Mouse (Mus musculus): ENCODE measurements around the gene Galnt6.

The Galnt6 gene

DNA sequence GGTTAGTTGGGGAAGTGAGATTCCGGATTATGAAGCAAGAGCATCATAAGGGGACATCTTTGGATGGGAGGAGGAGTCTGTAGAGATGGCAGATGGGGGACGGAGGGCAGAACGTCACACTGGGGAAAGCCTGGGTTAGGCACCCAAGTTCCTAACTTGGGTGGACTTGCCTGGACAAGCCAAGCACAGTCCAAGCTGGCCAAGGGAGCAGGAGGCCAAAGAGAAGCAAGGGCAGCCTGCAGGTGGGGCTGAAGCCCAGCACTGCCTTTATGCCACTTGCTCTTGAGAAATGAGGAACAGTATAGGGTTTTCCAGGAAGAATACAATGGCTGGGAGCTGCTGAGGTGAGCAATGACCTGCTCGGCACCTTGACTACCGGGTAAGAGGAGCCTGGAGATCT, 10.0 kb downstream of the Galnt6 start:
- no peak for DNase-seq

DNA sequence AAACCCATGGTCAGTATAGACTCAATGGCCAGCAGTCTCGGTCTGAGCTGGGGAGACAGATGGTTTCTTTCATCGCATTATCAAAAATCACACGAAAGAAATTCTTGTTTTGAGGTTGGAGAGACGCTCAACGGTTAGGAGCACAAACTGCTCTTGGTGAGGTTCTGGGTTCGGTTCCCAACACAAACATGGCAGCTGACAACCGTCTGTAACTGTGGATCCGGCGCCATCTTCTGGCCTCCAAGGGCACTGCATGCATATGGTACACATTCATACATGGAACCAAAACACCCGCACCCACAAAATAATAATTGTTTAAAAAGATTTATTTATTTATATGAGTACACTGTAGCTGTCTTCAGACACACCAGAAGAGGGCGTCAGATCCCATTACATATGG, 10.6 kb downstream of the Galnt6 start:
- no peak for DNase-seq

DNA sequence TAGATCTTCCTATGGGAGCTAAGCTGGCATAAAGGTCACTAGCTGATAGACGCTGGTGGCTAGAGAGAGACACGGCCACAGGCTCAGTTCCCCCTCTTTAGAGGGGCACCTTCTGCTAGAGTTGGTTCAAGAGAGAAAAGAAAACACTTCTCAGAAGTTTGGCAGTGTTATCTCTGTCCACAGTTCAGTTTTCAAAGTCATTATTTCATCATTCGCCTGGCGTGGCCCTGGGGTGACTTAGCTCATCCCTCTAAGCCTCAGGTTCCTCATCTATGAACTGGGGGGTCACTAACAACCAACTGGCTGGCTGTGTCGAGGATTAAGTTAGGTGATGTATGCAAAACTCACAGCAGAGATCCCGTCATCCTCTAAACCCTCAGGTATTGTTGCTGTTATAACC, 11.2 kb downstream of the Galnt6 start:
- no peak for DNase-seq

DNA sequence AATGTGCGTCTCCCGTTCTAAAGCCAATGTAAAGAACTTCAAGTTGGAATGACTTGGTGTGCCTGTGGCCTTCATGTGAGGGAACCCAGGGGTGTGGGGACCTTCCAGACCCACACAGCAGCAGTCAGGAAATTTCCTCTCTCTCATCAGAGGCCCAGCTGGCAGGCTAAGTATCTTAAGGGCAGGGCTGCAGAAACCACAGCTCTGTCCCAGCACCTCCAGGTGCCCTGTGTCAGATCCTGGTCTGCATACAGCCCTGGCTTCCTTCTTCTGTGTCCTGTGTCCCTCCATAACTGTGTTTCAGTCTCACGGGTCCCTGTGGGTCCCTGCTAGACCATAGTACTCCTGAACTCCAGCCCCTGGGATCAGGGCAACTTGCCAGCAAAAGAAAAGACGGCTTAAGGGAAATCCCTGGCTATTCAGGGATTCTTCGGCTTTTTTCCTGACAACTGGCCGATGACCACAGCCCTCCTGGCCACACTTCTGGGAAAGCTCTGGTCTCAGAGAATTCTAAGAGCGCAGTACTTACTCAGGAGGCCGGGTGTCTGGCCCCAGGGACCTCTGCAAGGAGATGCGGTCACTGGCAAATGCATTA, 13.7 kb downstream of the Galnt6 start:
- no peak for DNase-seq

DNA sequence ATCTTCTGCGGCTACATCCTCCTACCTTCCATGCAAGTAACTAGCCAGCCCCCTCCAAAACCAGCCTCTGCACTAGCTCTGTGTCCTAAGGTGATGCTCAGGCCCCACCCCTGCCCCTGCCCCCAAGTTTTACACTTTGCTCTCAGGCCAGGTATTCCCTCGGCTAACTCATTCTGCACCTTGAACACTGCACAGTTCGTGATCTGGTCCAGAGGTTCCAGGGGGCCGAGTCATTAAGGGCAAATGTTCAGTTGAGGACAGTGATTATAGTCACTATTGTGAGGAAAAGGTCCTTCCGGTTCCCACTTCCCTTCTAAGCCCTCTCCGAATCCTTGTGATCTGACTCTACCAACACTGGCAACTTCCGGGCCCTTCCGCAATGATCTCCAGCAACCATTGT, 14.7 kb downstream of the Galnt6 start:
- no peak for DNase-seq

DNA sequence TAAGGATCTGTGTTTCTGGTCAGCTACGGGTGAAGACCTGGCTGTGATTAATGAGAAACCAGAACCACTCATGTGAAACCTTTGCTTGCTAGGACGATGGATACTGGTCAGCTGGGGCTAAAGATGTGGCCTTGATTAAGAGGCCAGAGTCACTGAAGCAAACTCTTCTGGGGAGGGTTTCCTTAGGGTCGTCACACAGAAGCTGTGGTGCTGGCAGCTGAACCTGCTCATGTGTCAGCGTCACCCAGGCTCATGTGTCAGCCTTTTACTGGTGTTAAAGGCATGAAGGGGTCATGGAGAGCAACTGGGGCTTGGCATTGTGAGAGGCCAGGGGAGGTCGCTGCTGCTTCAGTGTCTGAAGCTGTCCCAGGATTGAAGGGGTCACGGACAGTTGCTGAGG, 18.3 kb downstream of the Galnt6 start:
- DNase-seq, result no peak

DNA sequence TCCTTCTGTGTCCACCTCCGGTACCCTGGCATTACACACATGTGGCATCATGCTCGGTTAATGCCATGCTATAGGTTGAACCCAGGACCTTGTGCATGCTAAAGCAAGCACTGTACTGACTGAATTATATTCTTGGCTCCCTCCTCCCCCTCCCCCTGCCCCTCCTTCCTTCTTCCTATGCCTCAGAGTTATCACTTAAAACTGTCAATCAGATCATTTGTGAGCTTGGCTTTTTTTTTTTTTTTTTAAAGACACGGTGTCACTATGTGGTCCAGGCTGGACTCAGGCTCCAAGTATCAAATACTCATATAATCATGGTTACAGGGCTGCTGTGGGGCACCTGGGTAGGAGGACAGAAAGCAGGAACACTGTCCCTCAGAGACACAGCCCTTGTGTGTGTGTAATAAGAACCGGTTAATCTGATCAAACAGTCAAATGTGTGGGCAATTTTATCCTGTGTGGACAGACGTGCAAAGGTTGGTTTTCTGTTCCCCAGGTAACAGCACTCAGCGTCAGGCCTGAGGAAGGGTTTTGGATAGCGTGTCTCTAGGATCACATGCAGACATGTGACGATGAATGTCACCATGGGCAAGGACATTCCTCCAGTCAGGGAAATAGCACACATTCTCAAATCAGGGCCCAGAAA, 20.6 kb downstream of the Galnt6 start:
- no peak for DNase-seq

DNA sequence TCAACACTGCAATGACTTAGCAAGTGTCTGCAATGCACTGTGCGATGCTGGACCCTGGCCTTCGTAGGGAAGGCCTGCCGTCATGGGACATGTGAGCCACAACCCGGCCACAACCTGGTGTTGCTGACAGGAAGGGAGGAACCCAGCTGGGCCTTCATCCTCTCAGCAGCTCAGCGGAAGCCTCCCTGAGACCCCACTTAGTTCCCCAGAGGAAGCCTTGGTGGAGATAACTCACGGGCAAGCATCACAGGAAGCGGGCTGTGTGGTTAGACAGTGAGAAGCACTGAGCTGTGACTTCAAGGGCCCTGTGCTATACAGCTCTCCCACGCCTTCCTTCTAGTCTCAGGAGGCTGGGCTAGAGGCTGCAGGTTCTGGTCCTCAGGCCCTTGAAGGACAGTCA, 22.9 kb downstream of the Galnt6 start:
- DNase-seq, result no peak

DNA sequence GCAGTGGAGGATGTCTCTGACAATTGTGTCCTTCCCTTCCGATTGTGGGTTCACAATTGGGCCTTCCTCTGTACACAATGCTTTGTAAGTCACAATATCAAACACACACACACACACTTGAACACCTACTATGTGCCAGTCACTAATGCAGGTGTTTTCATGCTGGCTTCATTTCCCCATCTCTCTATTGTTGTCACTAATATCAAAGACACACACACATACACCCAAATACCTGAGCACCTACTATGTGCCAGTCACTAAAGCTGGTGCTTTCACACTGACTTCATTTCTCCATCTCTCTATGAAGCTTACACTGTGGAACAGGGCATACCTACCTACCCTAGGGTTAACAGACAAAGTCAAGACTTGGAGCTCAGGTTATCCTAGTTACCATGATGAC, 23.8 kb downstream of the Galnt6 start:
- no peak for DNase-seq

DNA sequence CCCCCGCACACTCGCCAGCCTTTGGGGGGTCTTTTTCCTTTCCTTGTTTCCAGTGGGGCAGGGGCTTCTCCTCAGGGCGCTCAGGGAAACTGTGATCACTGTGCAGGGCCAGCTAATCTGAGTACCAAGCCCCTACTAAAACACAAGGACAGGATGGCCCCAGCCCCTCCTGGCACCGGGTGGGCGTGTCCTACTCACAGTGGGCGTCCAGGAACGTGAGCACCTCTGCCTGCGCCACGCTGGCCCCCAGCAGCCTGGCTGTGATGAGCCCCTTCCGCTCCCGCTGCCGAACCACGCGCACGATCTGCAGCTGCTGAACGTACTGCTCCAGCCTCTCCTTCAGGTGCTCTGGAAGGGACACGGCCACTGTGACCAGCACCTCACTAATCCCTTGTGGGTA, 25.3 kb downstream of the Galnt6 start:
- no peak for DNase-seq

DNA sequence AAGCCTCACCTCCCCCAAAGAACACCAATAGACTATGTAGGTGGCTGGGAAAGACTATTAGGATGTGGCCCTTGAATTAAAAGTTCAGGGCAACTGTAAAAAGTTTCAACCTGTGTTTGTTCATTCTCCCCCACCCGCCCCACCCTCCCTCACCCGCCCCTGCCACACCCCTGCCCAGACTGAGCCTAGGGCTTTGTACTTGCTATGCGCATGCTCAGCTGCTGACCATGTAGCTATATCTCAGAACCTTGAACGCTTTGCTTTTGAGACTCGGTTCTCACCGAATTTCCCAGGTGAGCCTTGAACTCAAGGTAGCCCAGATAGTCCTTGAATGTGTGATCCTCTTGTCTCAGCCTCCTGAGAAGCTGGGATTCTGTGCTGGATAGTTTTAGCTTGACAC, 27.3 kb downstream of the Galnt6 start:
- no peak for DNase-seq

DNA sequence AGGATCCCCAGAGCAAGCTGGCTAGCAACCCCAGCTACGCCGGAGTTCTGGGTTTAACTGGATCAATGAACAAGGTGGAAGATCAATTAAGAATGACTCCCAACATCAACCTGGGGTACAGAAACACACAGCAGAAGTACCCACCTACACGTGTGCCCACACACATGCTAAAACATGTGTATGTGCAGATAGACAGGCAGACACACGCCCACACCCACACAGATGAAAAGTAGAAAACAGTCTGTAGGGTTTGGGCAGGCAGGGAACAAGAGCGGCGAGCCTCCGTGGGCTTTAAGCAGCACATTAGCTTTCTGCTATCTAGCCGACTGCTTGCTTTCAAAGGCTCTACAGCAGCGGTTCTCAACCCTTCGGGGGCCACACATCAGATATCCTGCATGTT, 28.1 kb downstream of the Galnt6 start:
- DNase-seq, result no peak

DNA sequence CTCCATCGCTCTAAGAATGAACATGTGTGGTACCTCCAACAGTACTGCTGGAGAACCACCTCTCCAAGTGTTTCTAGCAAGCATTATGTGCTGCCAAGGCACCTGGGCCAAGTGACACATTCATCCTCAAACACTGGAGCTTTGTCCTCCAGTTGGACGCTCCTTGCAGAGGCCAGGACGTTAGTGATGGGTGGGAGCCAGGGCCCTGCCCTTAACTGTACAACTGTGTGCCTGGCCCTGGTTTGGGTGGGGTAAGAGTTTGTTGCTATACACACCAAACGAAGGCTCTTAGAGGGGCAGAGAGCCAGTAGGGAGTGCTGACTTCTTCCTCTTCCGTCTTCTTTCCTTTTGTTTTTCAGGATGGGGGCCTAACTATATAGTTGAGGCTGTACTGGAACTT, 28.8 kb downstream of the Galnt6 start:
- no peak for DNase-seq

DNA sequence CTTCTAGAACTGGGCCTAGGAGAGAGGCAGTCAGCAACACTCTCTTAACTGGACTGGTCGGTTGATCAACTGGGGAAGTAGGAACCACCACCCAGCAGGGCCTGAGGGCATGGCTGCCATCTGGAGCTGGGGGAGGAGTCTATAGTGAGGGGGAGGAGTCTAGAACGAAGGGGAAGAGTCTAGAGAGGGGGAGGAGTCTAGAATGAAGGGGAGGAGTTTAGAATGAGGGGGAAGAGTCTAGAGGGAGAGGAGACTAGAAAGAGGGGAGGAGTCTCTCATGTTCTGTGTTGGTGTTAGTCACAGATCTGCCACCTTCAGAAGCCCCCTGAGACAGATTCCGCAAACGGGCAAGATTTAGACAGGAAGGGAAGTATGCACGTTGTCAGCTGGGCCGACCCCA, 29.8 kb downstream of the Galnt6 start:
- DNase-seq, result no peak

DNA sequence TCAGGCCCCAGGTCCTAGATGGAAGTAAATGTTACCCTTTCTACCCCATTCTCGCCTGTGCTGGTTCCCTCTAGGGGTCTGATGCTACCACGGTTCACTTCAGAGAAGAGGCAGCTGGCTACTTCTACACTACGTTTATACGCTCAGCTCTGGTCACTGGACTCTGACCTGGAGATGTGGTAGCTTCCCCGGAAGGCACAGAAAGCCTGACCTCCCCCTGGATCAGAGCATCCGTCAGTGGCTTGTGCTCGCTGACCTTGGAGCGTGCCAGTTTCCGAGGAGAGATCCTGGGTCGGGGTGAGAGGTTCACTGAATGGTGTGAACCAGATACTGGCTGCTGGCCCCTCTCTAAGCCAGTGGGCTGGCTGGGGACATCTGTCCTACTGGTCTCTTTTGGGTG, 31.1 kb downstream of the Galnt6 start:
- DNase-seq, result no peak

DNA sequence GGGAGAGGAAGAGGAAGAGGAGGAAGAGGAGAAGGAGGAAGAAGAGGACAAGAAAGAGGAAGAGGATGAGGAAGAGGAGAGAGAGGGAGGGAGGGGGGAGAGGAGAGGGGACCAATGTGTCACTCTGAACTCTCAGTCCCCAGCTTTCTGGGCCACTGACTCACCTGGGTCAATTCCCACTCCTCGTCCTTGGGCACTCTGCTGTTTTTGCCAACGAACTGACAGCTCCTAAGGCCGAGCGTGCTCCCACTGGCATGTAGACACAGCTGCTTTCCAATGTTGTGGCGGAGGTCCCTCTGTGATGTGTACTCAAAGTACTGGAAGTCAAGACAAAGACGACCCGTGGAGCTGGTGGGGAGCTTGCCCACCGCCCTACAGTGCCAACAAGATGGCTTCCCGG, 34.8 kb downstream of the Galnt6 start:
- DNase-seq, result no peak

DNA sequence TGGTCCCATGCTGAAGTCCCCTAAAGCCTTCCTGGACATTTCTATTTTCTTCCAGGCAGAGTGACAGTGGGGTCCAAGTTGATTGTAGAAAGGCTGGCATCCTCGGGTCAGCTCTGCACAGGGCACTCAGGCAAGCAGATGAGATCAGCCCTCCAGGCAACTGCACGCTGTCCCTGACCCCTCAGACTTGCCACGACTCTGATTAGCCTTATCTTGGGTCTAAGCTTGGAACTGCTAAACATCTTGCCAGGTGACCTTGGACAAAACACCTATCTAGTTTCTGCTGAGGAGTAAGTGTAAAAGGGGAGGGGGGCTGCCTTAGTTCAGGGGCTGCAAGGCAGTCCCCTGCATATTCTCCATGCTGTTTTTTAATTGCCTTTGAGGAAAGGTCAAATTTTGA, 37.2 kb downstream of the Galnt6 start:
- no peak for DNase-seq

DNA sequence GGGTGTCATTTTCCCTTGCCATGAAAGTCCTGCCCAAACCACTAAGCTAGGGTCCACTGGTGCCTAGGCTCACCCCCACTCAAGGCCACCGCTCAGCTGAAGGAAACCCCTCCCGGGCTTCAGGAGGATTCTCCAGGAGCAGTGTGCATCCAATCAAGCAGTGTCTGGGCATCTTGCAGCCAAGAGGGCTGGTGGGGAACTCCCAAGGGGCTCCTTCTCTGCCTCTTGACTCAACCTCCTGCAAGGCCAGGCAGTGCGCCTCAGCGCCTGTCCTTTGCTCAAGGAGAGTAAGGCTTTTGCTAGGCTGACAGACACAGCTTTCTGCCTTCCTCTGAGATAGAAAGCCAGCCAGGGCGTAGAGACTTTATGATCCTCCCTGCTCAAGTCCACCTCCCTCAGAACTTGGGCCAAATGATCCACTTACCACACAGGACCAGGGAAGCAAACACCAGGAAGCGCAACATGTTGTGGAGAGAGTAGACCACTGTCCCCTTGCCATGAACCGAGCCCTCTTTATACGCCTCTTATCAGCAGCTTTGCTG, 41.7 kb downstream of the Galnt6 start, which contains the start of gene Cela1:
TSS of gene Cela1 (minus strand) at position 492 of the 542 bp plus-strand sequence.
- DNase-seq, result no peak

DNA sequence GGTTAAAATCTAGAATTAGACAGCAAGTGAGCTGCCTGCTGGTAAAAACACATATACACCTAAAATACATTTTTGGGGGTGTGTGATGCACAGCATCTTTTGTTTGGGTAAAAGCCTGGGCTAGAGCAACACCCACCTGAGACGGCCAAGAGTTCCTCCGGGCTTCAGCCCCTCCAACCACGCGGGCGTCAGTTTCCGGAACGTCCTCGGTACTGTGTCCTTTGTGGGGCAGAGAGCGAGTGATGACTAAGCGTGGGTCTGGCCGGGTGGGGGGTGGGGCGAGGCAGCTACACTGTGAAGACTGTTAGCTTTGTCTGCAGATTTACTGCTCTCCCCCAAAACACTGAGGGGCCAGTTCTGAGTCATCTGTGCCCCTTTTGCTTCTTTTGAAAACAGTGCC, 42.2 kb downstream of the Galnt6 start:
- no peak for DNase-seq

DNA sequence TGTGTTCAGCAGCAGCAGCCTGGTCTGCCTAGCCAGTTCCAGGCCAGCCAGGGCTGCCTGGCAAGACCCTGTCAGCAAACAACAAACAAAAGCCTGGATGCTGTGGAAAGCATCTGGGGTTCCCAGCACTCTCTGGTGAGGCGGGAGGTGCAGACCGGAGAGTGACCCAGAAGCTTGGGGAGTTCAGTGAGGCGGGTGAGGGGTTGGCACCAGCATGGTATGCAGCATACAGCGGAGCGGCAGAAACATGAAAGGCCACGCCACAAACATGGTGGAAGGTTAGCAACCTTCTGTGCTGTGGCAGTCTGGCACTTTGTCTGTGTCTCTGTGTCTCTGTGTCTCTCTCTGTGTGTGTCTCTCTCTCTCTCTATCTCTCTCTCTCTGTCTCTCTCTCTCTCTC, 42.7 kb downstream of the Galnt6 start:
- no peak for DNase-seq

DNA sequence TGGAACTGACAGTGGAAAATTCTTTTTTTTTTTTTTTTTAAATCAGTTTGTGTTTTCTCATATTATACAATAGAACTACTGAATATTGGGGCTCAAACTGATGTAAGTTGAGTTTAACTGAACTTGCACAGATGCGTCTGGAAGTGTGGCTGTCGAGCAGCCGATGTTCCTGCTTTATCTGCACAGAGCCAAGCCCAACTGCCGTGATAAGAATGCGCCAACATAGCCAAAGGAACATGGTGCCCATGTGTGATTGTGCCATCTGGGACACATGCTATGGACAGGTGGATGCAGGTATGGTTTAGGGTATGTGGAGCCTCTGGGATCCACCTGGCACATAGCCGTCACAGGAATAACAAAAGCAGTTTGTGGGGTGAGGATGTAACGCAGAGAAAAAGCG, 43.3 kb downstream of the Galnt6 start:
- DNase-seq, result no peak

DNA sequence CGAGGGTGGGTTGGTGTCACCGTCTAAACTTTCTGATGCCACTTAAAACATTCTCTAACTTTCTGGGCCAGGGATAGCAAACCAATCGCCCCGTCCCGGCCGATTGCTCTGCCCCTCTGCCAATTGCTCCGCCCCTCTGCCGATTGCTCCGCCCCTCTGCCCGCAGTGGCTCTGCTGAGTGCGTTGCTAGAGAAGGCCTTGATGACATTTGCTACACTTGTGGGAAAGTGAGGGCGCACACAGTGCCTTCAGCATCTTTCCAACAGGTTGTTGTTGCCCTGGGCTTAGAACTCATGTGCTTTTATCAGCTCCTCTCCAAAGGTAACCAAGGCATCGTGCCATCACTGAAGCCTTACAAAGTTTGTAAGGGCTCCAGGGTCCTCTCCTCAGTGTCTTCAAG, 43.9 kb downstream of the Galnt6 start:
- DNase-seq, result no peak

DNA sequence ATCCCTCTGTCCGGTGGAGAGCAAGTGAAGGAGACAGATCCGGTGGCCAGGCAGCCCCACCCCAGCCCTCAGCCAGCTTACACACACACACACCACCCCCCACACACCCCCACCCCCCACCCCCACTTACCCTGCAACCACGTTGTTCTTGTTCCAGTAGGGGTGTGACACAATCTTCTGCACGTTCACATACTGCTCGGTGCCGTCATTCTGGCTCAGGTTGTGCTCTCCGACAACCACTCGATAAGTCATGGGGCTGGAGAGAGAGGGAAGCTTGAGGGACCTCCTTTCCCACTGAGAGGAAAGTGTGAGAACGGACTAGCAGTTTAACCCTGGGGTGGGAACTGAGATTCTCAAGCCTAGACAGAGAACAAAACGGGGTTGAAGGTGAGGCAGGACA, 44.7 kb downstream of the Galnt6 start:
- DNase-seq, result no peak

DNA sequence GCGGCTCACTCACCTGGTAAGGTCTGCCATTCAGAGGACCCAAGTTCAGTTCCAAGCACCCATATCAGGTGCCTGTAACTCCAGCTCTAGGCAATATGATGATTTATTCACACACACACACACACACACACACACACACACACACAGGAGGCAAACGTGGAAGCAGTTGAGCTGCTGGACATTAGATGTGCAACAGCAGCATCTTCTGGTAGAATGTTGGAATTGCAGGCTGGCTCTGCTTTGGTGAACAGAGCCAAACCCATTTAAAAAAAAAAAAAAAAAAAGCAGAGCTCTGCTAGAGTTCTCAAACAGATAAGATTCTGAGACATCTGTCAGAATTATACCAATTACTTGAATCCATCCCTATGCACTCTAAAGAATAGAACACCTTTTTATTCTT, 46.1 kb downstream of the Galnt6 start:
- peak; percentile 56 for DNase-seq

DNA sequence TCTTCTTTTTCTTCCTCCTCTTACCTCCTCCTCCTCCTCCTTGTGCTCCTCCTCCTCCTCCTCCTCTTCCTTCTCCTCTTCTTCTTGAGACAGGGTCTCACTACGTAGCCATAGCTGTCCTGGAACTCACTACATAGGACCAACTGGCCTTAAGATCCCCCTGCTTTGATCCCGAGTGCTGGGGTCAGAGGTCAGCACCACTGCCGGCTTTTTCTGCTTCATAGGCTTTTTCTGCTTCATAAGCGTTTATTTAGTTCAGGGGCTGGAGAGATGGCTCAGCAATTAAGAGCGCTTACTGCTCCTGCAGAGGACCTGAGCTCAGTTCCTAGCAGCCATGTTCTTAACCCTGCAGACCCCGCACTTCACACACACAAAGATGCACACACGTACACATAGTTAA, 47.4 kb downstream of the Galnt6 start:
- DNase-seq, result no peak
